Mouse (Mus musculus) megakaryocyte-erythroid progenitor cell, adult 5 weeks (primary cell): ENCODE results near the gene Cnr2. TPM values are rescaled to one million over a fixed set of nuclear protein-coding genes. Genes with fewer than 3 reads are reported as not detected.

Experiments used
- polyA plus RNA-seq: library from polyadenylated mRNA; stranded (reverse); fragments of >175 nt; gene quantifications from 2 replicates; pipeline ENCODE4 v1.2.3, GENCODE M21; 2012

The Cnr2 gene
- polyA plus RNA-seq, result 3.6 and 3.9 TPM in 2 replicates

DNA sequence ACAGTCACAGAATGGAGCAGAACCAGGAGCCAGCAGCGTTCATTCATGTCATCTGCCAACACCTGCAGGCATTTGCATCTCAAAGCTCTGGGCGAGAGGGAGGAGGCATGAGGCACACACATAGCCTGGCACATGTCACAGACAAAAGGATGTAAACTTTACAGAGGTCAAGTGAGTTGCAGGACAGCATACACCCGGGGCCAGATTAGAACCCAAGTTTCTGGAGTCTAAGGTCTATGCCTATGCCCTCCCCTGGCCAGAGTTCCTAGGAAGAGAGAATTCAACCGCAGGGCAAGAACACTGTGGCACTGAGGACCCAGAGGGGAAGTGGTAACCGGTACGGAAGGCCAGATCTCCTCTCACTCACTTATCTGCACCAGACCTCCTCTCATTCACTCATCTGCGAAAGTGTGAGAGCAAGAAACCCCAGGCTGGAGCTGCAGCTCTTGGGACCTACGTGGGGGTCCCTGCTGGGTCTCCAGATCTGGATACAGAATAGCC lies at the start of gene Cnr2:
Gene Cnr2 (plus strand): TSS at position 324 of the 501 bp plus-strand sequence.

DNA sequence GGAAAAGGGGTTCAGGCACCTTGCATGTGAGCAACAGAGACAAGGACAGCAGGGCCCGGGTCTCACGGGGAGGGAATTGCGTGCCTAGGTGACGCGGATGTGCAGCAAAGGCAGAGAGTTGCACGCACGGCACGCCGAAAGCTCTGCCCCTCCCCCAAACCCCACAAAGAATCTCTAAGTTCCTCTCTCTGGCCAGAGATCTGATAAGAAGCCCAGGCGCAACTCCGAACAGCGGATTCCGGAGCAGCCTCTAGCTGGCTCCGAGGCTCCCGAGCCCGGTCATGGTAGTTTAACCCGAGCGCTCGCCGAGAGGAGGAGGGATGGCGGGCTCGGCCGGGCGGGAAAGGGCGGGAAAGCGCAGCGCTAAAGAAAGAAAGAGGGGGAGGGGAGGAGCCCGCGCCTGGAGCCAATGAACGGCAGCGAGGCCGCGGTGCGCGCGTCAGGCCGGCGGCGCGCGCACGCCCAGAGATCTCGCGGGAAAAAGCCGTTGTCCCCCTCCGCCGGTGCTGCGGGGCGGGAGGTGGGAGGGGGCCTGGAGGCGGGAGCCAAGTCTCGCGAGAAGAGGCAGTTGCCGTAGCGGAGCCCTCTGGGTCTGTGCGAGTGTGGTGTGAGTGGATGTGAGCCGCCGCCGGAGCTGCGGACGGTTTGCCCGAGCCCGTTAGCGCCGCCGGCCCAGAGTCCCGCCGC lies 39.5 kb upstream of the Cnr2 start, which contains the start of gene Srsf10:
Gene Srsf10 (plus strand): TSS at position 212 of the 687 bp plus-strand sequence.

DNA sequence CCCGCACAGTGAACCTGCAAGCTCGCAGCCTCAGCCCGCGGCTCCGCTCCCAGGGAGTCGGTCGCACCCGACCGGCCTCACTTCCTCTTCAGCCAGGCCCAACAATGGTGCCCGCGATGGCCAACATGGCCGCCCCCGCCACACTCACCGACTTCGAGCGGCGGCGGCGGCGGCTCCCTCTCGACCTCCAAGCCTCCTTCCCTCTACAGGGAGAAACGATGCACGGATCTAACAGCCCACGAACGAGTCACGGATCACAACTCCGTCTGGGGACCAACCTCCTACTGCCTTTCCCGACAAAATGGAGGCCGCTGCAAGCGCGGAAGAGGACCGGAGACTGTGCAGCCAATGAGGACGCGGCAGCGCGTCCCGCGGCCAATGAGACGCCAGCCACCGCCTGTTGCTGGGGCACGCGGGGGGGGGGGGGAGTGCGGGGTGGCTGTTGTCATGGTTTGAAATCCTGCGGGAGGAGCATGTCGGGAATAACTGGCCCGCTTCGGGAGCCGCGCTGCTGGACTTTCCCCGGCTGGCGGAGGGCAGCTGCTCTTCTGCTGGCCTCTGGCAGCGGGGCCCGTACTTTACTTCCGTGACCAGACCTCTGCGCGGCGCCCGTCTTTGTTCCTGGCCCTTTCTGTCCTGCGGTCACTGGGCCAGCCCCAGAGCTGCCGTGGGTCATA lies 21.5 kb upstream of the Cnr2 start, which contains the start of gene Pnrc2:
Gene Pnrc2 (minus strand): TSS at position 325 of the 677 bp plus-strand sequence.

DNA sequence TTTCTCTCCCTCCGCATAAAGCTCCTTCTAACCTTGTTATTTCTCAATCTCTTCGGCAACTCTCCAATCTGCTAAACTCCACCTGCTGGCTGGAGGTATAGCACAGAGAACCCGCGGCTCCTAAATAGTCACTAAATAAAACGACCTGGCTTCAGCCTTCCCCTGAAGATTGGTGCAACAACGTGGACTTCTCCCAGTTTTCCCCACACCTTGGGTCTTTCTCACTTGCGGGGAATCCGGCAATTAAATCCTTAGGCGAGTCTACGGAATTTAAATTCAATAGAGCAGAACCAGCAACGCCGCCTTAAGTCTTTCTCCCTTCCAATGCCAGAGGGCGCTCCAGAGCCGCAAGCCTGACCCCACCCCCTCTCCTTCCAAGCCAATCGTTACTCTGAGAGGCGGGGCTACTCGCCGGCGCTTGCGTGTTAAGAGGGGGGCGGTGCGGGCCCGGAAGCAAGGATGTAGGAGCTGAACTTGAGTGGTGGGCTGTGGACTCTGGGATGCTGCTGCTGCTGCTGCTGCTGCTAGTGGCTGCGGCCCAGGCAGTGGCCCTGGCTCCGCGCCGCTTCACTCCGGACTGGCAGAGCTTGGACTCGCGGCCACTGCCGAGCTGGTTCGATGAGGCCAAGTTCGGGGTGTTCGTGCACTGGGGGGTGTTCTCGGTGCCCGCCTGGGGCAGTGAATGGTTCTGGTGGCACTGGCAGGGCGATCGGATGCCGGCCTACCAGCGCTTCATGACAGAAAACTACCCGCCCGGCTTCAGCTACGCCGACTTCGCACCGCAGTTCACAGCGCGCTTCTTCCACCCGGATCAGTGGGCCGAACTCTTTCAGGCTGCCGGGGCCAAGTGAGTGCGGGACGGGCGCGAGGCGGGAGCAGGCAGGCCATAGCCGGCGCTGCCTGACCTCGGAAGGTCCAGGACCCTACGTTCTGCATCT lies 25.4 kb downstream of the Cnr2 start, which contains the start of gene Fuca1:
Gene Fuca1 (plus strand): TSS at position 432 of the 938 bp plus-strand sequence.

DNA sequence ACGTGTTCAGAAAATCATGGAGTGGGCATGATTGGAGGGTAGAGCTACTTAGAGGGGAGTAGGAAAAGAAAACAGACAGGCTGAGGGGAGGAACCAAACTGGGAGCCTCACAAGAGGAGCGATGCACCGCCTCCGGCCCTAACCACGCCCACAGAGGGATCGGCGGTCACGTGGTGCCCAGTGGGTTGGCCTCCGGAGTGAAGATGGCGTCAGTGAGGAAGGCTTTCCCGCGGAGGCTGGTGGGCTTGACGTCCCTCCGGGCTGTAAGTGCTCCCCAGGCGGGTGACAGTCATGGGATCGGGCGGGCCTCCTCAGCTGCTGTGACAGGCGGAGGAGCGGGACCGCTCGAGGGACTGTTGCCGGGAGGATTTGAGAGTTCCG lies 51.1 kb downstream of the Cnr2 start, which contains the start of gene Hmgcl:
Gene Hmgcl (plus strand): TSS at position 171 of the 381 bp plus-strand sequence.

GRCm38 (mm10) chr4:135963457-135964193 lies 68.4 kb downstream of the Cnr2 start, which contains the start of gene Gale:
Gene Gale, plus strand, starts transcription at chr4:135963727.

Other genes with a start within 250 kb of the Cnr2 start
- gene Ifnlr1, start 209.1 kb upstream of the Cnr2 start, polyA plus RNA-seq, result 0.24 and 0.25 TPM in 2 replicates
- gene Il22ra1, start 167.2 kb upstream of the Cnr2 start, polyA plus RNA-seq, result not detected in 2 replicates
- gene Myom3, start 135.7 kb upstream of the Cnr2 start, polyA plus RNA-seq, result not detected in 2 replicates
- 244 and 246 TPM in 2 replicates for gene Srsf10, start 39.6 kb upstream of the Cnr2 start, polyA plus RNA-seq
- gene Pnrc2, start 21.5 kb upstream of the Cnr2 start, polyA plus RNA-seq, result 7.2 and 9.6 TPM in 2 replicates
- 16.8 and 19.1 TPM in 2 replicates for gene Fuca1, start 25.3 kb downstream of the Cnr2 start, polyA plus RNA-seq
- 32.8 and 37.4 TPM in 2 replicates for gene Hmgcl, start 51.1 kb downstream of the Cnr2 start, polyA plus RNA-seq
- 15.6 and 16.6 TPM in 2 replicates for gene Gale, start 68.3 kb downstream of the Cnr2 start, polyA plus RNA-seq
- gene Lypla2, start 77.2 kb downstream of the Cnr2 start, polyA plus RNA-seq, result 220 and 237 TPM in 2 replicates
- gene Pithd1, start 91.9 kb downstream of the Cnr2 start, polyA plus RNA-seq, result 38.5 and 46.6 TPM in 2 replicates
- 15.5 and 16.6 TPM in 2 replicates for gene Eloa, start 126.4 kb downstream of the Cnr2 start, polyA plus RNA-seq
- gene Rpl11, start 158.0 kb downstream of the Cnr2 start, polyA plus RNA-seq, result 1,355 and 1,569 TPM in 2 replicates
- gene Id3, start 248.1 kb downstream of the Cnr2 start, polyA plus RNA-seq, result 29.1 and 40.4 TPM in 2 replicates